Mouse (Mus musculus): Measurements from ENCODE around the gene Slc40a1.

The Slc40a1 gene

DNA sequence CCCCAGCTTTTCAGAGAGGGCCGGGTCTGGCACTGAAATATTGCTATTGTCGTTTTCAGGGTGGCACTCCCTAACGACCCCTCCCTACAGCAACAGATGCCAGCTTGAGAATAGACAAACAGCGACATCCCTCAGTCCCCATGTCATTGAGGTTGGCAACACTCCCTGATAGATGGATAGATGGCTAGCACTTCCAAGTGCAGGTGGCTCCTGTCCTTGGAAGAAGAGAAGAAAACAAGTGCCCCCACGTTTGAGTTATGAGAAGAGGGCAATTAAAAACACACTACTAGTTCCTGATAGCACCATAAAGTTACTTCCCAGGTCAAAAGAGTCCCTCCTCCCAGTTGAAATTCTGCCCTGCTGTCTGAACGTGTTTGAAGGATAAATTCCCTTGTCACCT lies 44.2 kb downstream of the Slc40a1 start:
- DNase-seq = no peak

- DNase-seq = no peak
Observed at GRCm38 (mm10) chr1:45881228-45881832, 45.0 kb downstream of the Slc40a1 start.

DNA sequence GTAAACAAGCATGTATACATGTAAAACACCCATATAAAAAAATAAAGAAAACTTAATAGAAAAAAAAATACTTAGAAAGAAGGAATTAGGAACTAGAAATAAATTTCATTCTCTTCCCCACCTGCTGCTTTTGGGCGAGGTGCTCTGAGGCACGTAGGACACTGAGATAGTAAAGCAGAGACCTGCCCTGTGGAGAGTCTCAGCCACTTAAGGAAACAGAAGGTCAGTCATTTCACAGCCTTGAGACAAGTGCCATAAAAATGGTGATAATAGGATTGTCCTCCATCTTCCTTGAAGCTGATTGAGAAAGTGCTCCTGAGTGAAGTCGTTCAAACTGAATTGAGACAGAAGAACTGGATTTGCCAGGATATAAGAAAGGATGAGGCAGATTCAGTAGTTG lies 48.9 kb downstream of the Slc40a1 start:
- no peak for DNase-seq

DNA sequence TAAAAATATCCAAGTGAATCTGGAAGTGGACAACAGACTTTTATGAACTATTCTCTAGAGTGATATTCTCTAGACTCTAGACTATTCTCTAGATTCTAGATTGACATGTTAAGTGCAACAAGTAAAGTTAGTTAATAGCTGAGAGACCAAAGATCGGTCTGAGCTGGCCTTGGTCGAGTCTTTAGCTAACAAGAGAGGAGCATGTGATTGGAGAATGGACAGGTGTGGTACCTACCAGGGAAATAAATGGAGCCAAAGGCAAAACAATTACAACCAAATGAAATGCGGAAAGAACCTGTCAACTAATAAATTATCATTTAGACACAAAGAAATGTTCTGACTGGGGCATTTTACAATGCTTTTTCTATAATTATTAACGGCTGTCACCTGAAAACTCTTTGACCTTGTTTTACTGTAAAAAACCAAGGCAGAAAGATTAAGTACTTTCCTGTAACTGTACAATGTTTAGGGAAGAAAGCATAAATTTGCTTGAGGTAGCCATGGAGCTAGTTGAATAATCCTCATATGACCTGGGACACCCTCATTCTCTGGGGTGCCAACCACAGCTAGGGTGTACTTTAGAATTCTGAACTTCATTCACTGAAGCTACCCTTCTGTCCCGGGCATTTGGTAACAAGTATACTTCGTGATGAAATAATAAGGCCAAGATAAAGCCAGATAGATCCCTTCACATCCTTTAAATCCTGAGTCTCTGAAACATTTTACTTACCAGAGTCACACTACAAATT lies 49.7 kb downstream of the Slc40a1 start:
- DNase-seq = no peak

DNA sequence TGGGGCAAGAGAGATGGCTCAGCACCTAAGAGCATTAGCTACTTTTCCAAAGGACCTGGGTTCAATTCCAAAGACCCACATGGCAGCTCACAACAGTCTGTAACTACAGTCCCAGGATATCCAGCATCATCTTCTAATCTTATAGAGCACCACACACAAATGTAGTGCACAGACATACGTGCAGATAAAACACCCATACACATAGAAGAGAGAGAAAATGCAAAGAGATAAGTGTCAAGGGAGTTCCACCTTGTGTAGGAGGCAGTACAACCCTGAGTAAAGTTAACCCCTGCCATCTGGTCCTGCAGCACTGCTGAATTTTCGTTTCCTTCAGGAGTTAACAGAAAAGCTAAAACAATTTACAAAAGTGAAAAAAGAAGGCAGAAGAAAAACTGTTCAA lies 50.7 kb downstream of the Slc40a1 start:
- no peak for DNase-seq

DNA sequence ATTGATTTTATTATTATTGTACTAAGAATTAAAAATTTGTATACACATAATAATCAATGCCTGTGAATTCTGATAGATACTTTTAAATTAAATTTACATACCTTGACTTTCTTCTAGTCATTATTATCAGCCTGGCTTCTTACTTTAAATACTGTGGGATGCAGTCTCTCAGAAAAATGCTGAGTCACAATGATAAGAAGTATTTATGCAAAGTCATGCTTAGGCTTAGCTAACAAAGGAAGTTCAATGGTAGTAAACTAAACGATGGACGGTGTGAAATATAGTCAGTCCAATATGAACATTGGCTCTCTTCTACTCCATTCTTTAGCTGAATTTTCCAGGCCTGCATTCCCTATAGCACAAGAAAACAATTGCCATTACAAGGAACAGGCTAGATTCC lies 53.1 kb downstream of the Slc40a1 start:
- DNase-seq = no peak

DNA sequence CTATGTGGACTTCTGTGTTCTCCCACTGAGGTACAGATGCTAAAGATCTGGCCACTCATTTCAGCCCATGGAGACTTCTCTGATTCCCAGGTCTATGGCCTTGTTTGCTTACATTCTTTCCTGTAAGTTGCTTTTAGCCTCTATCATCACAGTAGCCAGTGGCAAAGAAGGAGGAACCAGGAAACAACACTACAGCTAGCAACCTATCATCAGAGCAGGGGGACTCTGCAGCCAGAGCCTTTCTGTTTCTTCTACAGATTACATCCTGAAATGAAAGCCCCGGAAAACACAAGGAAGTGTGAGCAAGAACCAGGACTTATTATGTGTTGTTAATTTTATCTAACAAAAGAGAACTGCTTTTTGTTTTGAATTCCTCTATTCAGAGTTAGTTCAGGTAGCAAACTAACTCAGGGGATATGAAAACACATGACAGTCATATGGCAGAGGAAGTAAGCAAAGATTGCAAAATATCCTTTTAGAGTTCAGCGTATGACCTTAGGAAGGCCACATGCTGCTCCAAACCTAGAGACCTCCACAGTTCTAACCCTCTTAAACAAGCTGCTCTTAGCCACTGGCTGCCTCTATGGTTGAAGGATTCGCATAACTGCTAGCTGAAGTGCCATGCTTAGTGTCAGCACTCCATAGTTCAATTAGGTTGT lies 57.7 kb downstream of the Slc40a1 start:
- DNase-seq = no peak

DNA sequence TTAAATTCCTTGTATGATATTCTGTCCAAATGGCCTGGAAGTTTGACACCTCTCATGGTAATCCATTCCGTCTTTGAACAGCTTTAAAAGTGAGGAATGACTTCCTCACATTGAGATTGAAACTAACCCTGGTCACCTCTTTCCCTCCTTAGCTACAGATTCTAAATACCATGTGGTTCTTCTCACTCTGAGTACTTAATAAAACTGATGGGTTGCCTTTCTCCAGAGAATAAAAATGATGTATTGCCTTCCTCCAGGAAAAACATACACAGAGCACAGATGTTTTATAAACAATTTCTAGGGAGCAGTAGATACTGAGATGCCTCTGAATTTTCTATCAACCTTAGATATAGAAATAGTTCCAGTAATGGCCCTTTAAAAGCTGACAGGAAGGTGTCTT lies 58.3 kb downstream of the Slc40a1 start:
- no peak for DNase-seq

DNA sequence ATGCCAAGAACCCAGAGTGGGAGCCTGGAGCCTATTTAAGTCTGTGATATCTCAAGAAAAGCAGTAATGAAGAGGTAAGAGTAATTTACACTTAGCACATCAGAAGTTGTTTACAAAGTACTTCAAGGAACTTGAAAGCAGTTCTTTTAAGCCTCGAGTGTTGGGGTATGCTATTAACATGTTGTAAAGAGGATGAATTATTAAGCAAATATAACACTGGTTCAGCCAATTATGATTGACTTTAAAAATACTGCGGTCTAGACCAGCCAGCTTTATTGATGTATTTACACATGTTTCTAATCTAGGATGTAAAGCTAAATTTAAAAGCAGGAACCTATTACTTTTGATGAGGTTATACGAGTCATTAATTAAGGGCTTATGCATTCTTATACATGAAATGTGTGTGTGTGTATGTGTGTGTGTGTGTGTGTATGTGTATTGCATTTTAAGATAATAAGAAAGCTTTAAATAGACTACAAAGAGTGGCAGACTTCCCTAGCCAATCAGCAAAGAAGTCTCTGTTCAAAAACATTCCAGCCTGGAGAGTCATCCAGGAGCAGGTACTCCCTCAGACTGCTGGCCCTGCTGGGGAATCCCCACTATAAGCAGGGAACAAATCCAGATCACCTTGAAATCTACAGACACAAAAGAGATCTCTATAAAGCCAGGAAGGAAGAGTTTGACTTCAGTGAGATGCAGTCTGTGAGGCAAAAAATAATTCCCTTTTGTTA lies 59.9 kb downstream of the Slc40a1 start:
- DNase-seq = no peak

GRCm38 (mm10) chr1:45865727-45866126 lies 60.6 kb downstream of the Slc40a1 start:
- no peak for DNase-seq

DNA sequence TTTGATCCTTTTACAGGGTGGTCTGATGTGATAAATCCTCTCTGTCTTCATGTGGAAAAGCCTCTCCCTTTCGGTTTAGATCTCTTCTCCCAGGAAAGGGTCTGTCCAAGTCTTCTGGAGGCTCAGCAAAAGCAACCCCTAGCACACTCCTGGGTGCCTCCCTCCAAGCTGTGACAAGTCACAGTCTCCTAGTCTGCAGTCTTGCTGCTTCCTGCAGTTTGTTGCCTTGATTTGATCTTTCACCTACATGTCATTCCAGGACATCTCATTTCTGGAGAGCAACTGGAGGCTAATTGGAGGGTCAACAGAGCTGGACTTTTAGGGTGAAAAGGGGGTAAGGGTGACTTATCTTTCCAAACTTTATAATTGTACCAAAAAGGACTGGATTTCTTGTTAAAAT lies 61.0 kb downstream of the Slc40a1 start:
- DNase-seq = peak; percentile 50

- DNase-seq = peak; percentile 74
Observed at GRCm38 (mm10) chr1:45864564-45865014, 61.7 kb downstream of the Slc40a1 start.

DNA sequence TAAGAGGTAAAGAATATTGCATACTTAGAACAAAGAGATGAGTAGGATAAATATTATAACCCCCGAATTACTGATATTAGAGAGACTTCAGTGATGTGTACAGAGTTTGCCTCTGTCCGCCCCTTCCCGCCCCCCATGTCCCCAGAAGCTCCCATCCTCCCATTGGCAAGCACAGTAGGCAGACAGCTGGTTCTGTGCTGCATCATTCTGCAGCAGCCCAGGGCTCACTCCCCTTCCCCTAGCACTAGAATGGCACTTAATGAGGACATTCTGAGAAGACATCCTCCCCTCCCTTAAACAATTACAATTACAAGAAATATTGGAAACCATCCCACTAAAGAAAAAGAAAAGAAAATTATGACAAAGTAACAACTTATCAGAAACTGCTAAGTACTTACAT lies 62.7 kb downstream of the Slc40a1 start:
- DNase-seq = no peak

DNA sequence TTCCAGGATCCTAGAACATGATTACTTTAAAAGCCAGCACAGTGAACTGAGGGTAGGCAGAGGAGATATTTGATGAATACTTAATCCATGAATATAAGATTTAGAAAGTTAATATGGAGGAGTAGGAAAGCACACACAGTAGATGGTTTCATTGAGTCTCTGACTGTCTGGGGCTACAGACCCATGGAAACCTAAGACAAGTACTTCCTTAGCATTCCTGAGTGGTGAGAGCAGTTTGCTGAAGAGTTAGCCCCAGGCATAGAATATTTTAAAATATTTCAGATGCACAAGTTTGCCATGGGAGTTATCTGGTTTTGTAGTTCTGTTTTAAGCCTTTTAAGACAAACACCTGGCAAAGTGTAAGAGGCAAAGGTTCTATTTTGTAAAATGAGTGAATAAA lies 65.2 kb downstream of the Slc40a1 start:
- no peak for DNase-seq

- peak; percentile 20 for DNase-seq
Observed at GRCm38 (mm10) chr1:45860349-45860748, 66.0 kb downstream of the Slc40a1 start.
